In the genomic region with DNA sequence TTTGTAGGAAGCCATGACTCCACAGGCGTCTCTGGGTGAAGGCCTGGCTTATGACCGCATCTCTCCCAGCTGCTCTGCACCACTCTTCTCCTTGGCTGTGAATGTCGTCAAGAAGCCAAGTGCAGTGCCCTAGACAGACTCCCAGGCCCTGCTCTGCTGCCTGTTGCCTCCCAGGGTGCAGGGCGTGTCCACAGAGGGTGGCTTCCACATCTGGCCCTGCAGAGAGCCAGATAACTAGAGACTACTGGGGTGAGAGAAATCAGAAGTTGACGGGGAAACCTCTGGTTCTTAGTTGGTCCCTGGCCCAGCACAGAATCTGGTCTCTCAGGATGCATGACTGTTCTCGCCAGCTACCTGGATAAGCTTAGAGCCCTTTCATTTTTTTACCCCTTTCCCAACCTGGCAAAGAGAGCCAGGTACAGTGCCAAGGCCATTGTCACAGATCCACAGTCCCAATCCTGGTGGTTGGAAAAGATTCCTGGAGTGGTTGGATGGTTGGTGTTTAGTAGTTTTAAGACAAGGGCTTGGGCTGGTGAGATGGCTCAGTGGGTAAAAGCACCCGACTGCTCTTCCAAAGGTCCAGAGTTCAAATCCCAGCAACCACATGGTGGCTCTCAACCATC, we compare ENCODE assay signal across 21 mouse cellular contexts. TPM values are rescaled to one million over a fixed set of nuclear protein-coding genes. Genes with fewer than 3 reads are reported as not detected.
A peak's percentile ranks its signal among the peaks of the same experiment; 100 is the strongest.
DNase-seq lines count a peak whose midpoint lies in the region; ATAC-seq and TF ChIP-seq lines count a peak whose summit lies in the region.
"Had no signal": no experiment of that assay in that cellular context is flagged by ENCODE, and none has a peak within 500 bp of the region (broad histone marks: within the 10 kb centered on the region; RNA-seq: fewer than 3 reads in every experiment).

No protein-coding gene starts in this region.

- H3K36me3 ChIP-seq in intestine, embryonic 15.5 days: peaks cover 18% of the 10 kb centered on the region; the same call in 1 of the 2 replicates
- peaks cover 65% of the 10 kb centered on the region for H3K36me3 ChIP-seq in intestine, postnatal 0 days (ENCODE audit: control insufficient read depth, insufficient read depth)
- H3K36me3 ChIP-seq in liver, embryonic 13.5 days: peaks cover 82% of the 10 kb centered on the region
- peaks cover 36% of the 10 kb centered on the region for H3K36me3 ChIP-seq in stomach, embryonic 15.5 days

- no peak for TF ChIP-seq POLR2A in lung, adult 2 months (IDR thresholded peaks at IDR 0.05; ENCODE audit: borderline replicate concordance, extremely low read depth, low read depth, low read length)

- no peak overlapping the region for H3K27ac ChIP-seq in intestine, embryonic 15.5 days
- H3K27ac ChIP-seq in intestine, postnatal 0 days (ENCODE audit: low read depth, low read length): no peak overlapping the region
- peak overlapping the region; percentile 93 for H3K27ac ChIP-seq in liver, embryonic 13.5 days
- no peak overlapping the region for H3K27ac ChIP-seq in stomach, embryonic 15.5 days
- H3K27ac ChIP-seq: embryonic facial prominence, embryonic 12.5 days; forebrain, embryonic 15.5 days; neural tube, embryonic 13.5 days had no signal

- H3K9me3 ChIP-seq in intestine, embryonic 15.5 days: no peaks in the 10 kb centered on the region
- H3K9me3 ChIP-seq in intestine, postnatal 0 days (ENCODE audit: control insufficient read depth): no peaks in the 10 kb centered on the region
- no peaks in the 10 kb centered on the region for H3K9me3 ChIP-seq in liver, embryonic 13.5 days (replicated peaks)
- H3K9me3 ChIP-seq in stomach, embryonic 15.5 days: no peaks in the 10 kb centered on the region
- H3K9me3 ChIP-seq: embryonic facial prominence, embryonic 12.5 days; forebrain, embryonic 15.5 days; neural tube, embryonic 13.5 days had no signal

- no peak overlapping the region for H3K4me2 ChIP-seq in intestine, embryonic 15.5 days (replicated peaks)
- no peak overlapping the region for H3K4me2 ChIP-seq in intestine, postnatal 0 days (replicated peaks; ENCODE audit: low read depth)
- H3K4me2 ChIP-seq in liver, embryonic 13.5 days: peak overlapping the region; percentile 51
- H3K4me2 ChIP-seq in stomach, embryonic 15.5 days: no peak overlapping the region
- H3K4me2 ChIP-seq: embryonic facial prominence, embryonic 12.5 days; forebrain, embryonic 15.5 days; neural tube, embryonic 13.5 days had no signal

- 86% methylated on average over 7 of the region's 7 CpGs for WGBS in intestine, embryonic 15.5 days
- WGBS in intestine, postnatal 0 days: 85% methylated on average over 7 of the region's 7 CpGs
- WGBS in liver, embryonic 13.5 days (ENCODE audit: insufficient replicate concordance): 24% methylated on average over 7 of the region's 7 CpGs
- 83% methylated on average over 7 of the region's 7 CpGs for WGBS in stomach, embryonic 15.5 days
- WGBS in lung, adult 2 months: 82% methylated on average over 7 of the region's 7 CpGs

- peak; percentile 84 for DNase-seq in c-Kit-positive CD71-positive TER-119-negative erythroid progenitor cells, embryonic 14.5 days (ENCODE audit: low read depth)
- DNase-seq in liver, embryonic 13.5 days: peak; percentile 88
- DNase-seq in lung, adult 2 months: no peak
- no peak for DNase-seq in adrenal gland, adult 2 months
- no peak for DNase-seq in layer of hippocampus, postnatal 25 days (ENCODE audit: extremely low spot score in 1 of 2, low spot score in 1 of 2)
- DNase-seq: adrenal gland, adult 8-10 months; B cell, adult 2 months; cerebellum, adult 8-10 months; gastrocnemius, postnatal 10 days; kidney, postnatal 4 days; midbrain, embryonic 14.5 days had no signal

- H3K4me3 ChIP-seq in intestine, embryonic 15.5 days (replicated peaks): no peak overlapping the region
- no peak overlapping the region for H3K4me3 ChIP-seq in intestine, postnatal 0 days (ENCODE audit: low read depth, low read length)
- H3K4me3 ChIP-seq in liver, embryonic 13.5 days (replicated peaks): no peak overlapping the region
- H3K4me3 ChIP-seq in stomach, embryonic 15.5 days (replicated peaks): no peak overlapping the region
- no peak overlapping the region for H3K4me3 ChIP-seq in lung, adult 2 months (replicated peaks; ENCODE audit: extremely low read depth, low read depth, low read length)
- H3K4me3 ChIP-seq: embryonic facial prominence, embryonic 12.5 days; forebrain, embryonic 15.5 days; neural tube, embryonic 13.5 days had no signal

- no peak for TF ChIP-seq CTCF in intestine, postnatal 0 days (IDR thresholded peaks at IDR 0.05; ENCODE audit: low read depth)
- TF ChIP-seq CTCF in lung, adult 2 months (IDR thresholded peaks at IDR 0.05; ENCODE audit: insufficient read depth, low read length): no peak

- ATAC-seq in intestine, embryonic 15.5 days: peak; percentile 67; the same call in 1 of the 2 replicates
- no peak for ATAC-seq in intestine, postnatal 0 days
- ATAC-seq in liver, embryonic 13.5 days (ENCODE audit: low read depth): peak; percentile 100
- ATAC-seq in stomach, embryonic 15.5 days (ENCODE audit: insufficient read depth, low FRiP score, low read depth): peak; percentile 82
- ATAC-seq: forebrain, embryonic 15.5 days; lung, postnatal 0 days had no signal

- no peaks in the 10 kb centered on the region for H3K27me3 ChIP-seq in intestine, embryonic 15.5 days (replicated peaks)
- no peaks in the 10 kb centered on the region for H3K27me3 ChIP-seq in intestine, postnatal 0 days (replicated peaks; ENCODE audit: control insufficient read depth, insufficient read depth, low read length)
- H3K27me3 ChIP-seq in liver, embryonic 13.5 days: no peaks in the 10 kb centered on the region
- no peaks in the 10 kb centered on the region for H3K27me3 ChIP-seq in stomach, embryonic 15.5 days (replicated peaks)
- H3K27me3 ChIP-seq: embryonic facial prominence, embryonic 12.5 days; forebrain, embryonic 15.5 days; neural tube, embryonic 13.5 days had no signal

- no peak overlapping the region for H3K9ac ChIP-seq in intestine, embryonic 15.5 days
- no peak overlapping the region for H3K9ac ChIP-seq in intestine, postnatal 0 days (ENCODE audit: low read depth, low read length)
- peak overlapping the region; percentile 64 for H3K9ac ChIP-seq in liver, embryonic 13.5 days
- H3K9ac ChIP-seq in stomach, embryonic 15.5 days: no peak overlapping the region
- H3K9ac ChIP-seq: embryonic facial prominence, embryonic 12.5 days; forebrain, embryonic 15.5 days; neural tube, embryonic 13.5 days had no signal

- no peaks in the 10 kb centered on the region for H3K4me1 ChIP-seq in intestine, embryonic 15.5 days (replicated peaks)
- H3K4me1 ChIP-seq in intestine, postnatal 0 days (replicated peaks; ENCODE audit: control insufficient read depth, insufficient read depth, low read length): no peaks in the 10 kb centered on the region
- H3K4me1 ChIP-seq in liver, embryonic 13.5 days (replicated peaks): peaks cover 47% of the 10 kb centered on the region
- peaks cover 13% of the 10 kb centered on the region; the same call in 1 of the 2 replicates for H3K4me1 ChIP-seq in stomach, embryonic 15.5 days
- H3K4me1 ChIP-seq in lung, adult 2 months (ENCODE audit: control insufficient read depth, insufficient read depth, low read length): no peaks in the 10 kb centered on the region

RNA-seq across cellular contexts. Expression of a gene that starts 26.8 kb away (rescaled TPM):
- 1,117 and 1,212 TPM in 2 replicates for polyA plus RNA-seq in intestine, embryonic 15.5 days (2015; fragmentation: Nextera tagmentation; extraction: Ambion mirVana)
- polyA plus RNA-seq in intestine, postnatal 0 days (2015; fragmentation: Nextera tagmentation; extraction: Ambion mirVana): 1,715 and 1,847 TPM in 2 replicates
- 687 and 723 TPM in 2 replicates for polyA plus RNA-seq in liver, embryonic 13.5 days (2015; fragmentation: Nextera tagmentation; extraction: Ambion mirVana)
- polyA plus RNA-seq in stomach, embryonic 15.5 days (2015; fragmentation: Nextera tagmentation; extraction: Ambion mirVana): 920 and 1,051 TPM in 2 replicates
- polyA plus RNA-seq in lung, adult 2 months (2012; rRNA removed): 460 and 481 TPM in 2 replicates
- 1,000 to 10,000 TPM in 1 of 2 experiments, 100 to 1,000 TPM in 1; 942 to 1,033 TPM for total RNA-seq in adrenal gland, adult 2 months (2021)
- 916 and 1,226 TPM in 2 replicates for polyA plus RNA-seq in adrenal gland, adult 2 months (2012; rRNA removed)
- total RNA-seq in layer of hippocampus, postnatal 25 days (2021): 100 to 1,000 TPM; 391 to 441 TPM

RNA-seq across cellular contexts. Expression of a gene that starts 27.1 kb away (rescaled TPM):
- polyA plus RNA-seq in intestine, embryonic 15.5 days (2015; fragmentation: Nextera tagmentation; extraction: Ambion mirVana): 60.9 and 63.0 TPM in 2 replicates
- 62.6 and 67.9 TPM in 2 replicates for polyA plus RNA-seq in intestine, postnatal 0 days (2015; fragmentation: Nextera tagmentation; extraction: Ambion mirVana)
- 30.2 and 31.0 TPM in 2 replicates for polyA plus RNA-seq in liver, embryonic 13.5 days (2015; fragmentation: Nextera tagmentation; extraction: Ambion mirVana)
- 62.8 and 68.1 TPM in 2 replicates for polyA plus RNA-seq in stomach, embryonic 15.5 days (2015; fragmentation: Nextera tagmentation; extraction: Ambion mirVana)
- polyA plus RNA-seq in lung, adult 2 months (2012; rRNA removed): 51.4 and 55.1 TPM in 2 replicates
- total RNA-seq in adrenal gland, adult 2 months (2021): 10 to 100 TPM; 45.6 to 60.6 TPM
- 52.9 and 67.8 TPM in 2 replicates for polyA plus RNA-seq in adrenal gland, adult 2 months (2012; rRNA removed)
- total RNA-seq in layer of hippocampus, postnatal 25 days (2021): 10 to 100 TPM; 30.1 to 37.1 TPM

RNA-seq across cellular contexts. Expression of a gene that starts 39.8 kb away (rescaled TPM):
- 31.7 and 33.0 TPM in 2 replicates for polyA plus RNA-seq in intestine, embryonic 15.5 days (2015; fragmentation: Nextera tagmentation; extraction: Ambion mirVana)
- polyA plus RNA-seq in intestine, postnatal 0 days (2015; fragmentation: Nextera tagmentation; extraction: Ambion mirVana): 17.1 and 18.1 TPM in 2 replicates
- polyA plus RNA-seq in liver, embryonic 13.5 days (2015; fragmentation: Nextera tagmentation; extraction: Ambion mirVana): 18.9 and 23.9 TPM in 2 replicates
- polyA plus RNA-seq in stomach, embryonic 15.5 days (2015; fragmentation: Nextera tagmentation; extraction: Ambion mirVana): 31.5 and 36.5 TPM in 2 replicates
- 23.5 and 34.0 TPM in 2 replicates for polyA plus RNA-seq in lung, adult 2 months (2012; rRNA removed)
- 10 to 100 TPM; 46.3 to 51.5 TPM for total RNA-seq in adrenal gland, adult 2 months (2021)
- 10.7 and 12.8 TPM in 2 replicates for polyA plus RNA-seq in adrenal gland, adult 2 months (2012; rRNA removed)
- 10 to 100 TPM; 20.0 to 22.9 TPM for total RNA-seq in layer of hippocampus, postnatal 25 days (2021)

RNA-seq across cellular contexts. Expression of a gene that starts 57.5 kb away (rescaled TPM):
- polyA plus RNA-seq in intestine, embryonic 15.5 days (2015; fragmentation: Nextera tagmentation; extraction: Ambion mirVana): not detected in 2 replicates
- not detected in 2 replicates for polyA plus RNA-seq in intestine, postnatal 0 days (2015; fragmentation: Nextera tagmentation; extraction: Ambion mirVana)
- not detected in 2 replicates for polyA plus RNA-seq in liver, embryonic 13.5 days (2015; fragmentation: Nextera tagmentation; extraction: Ambion mirVana)
- polyA plus RNA-seq in stomach, embryonic 15.5 days (2015; fragmentation: Nextera tagmentation; extraction: Ambion mirVana): not detected in 2 replicates
- polyA plus RNA-seq in lung, adult 2 months (2012; rRNA removed): not detected in 2 replicates
- not detected for total RNA-seq in adrenal gland, adult 2 months (2021)
- polyA plus RNA-seq in adrenal gland, adult 2 months (2012; rRNA removed): not detected in 2 replicates
- total RNA-seq in layer of hippocampus, postnatal 25 days (2021): not detected
- total RNA-seq: adrenal gland, adult 8-10 months; gastrocnemius, postnatal 10 days; left cerebral cortex, adult 8-10 months had no signal
- polyA plus RNA-seq: embryonic facial prominence, embryonic 12.5 days; forebrain, embryonic 15.5 days; heart, postnatal 0 days; lung, postnatal 0 days; midbrain, embryonic 14.5 days; neural tube, embryonic 13.5 days; testis, adult 2 months had no signal

Comparison
In these comparisons a context has a peak if more than half of its experiments do, and no peak if none do; other contexts are left out.
1. DNase-seq: peak in c-Kit-positive CD71-positive TER-119-negative erythroid progenitor cells, embryonic 14.5 days (single experiment) and liver, embryonic 13.5 days (single experiment); none in lung, adult 2 months (single experiment), adrenal gland, adult 2 months (single experiment) and layer of hippocampus, postnatal 25 days (0 of 2).